Mouse (Mus musculus) heart, postnatal 25 days (tissue): Measurements from ENCODE around the gene Sin3a. TPM values are rescaled to one million over a fixed set of nuclear protein-coding genes. Genes with fewer than 3 reads are reported as not detected.

Experiments
- DNase-seq: peaks from one replicate; pipeline ENCODE4 v3.0.0; 2022; ENCODE audit warnings: low spot score
- intact Hi-C: fragments of 180-260 bp; cut with DNase I; formaldehyde crosslinking; loops from one replicate; pipeline ENCODE4 v1.15.1; 2025
- total RNA-seq, 2 experiments: library from RNA; stranded (reverse); gene quantifications; 2 replicates each; pipeline ENCODE4 v1.2.3; 2021

Gene Sin3a
- total RNA-seq, 2 experiments from 2014 or later, result 27.0 to 31.7 TPM

DNA sequence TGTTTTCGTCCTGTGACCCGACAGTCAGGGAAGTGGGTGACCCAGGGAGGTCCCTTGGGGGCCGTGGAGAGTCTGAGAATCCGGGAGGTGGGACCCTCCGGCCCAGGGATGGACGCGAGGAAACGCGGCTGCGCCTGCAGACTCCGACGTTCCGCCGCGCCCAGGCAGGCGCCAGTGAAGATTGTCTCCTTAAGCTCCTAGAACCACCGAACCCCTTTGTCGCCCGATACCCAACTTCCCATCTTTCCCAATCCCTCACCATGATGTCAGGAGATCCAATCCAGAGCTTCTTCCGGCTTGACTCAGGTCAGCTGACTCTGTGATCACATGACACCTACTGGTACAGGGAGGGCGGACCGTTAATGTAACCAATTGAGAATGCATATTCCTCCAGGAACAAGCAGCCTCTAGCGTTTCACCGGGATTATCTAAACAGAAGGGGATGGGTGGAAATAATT, 86.2 kb downstream of the Sin3a start, which contains the start of gene Commd4:
Commd4 (minus strand) TSS at position 319 of the 458 bp plus-strand sequence.
- intact Hi-C loops, result no loop called here
- DNase-seq, result peak; percentile 82

DNA sequence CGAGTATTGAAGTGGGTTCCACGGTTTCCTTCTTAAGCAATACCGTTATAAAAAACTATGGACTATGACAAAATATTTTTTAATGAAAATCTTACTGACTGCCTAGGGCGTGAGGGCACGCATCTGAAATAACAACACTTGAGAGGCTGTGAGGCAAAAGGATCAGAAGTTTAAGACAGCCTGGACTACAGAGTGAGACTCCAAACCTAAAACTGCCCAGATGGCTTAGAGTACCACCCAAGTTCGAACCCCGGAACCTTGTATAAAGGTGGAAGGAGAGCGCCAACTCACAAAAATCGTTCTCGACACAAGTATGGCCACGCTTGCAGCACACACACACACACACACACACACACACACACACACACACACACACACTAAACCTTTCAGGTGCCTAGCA, 86.7 kb downstream of the Sin3a start:
- intact Hi-C loops, result no loop called here
- DNase-seq, result no peak

DNA sequence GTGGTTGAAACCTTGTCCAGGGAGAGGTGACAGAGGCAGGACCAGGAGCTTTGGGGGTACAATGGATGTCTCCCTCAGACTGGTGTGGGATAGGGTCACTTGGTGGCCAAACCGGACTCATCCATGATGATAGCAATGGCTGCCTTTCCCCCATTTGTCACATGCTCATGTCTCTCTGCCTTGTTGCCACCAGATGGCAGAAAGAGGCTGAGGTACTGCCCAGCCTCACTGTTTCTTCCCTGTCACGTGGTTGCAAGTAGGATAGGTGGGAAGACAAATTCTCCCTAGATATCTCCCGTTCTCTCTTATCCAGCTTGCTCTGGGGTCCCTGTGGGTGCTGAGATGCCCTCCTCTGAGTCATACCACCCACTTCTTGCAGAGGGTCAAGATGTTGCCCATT, 90.7 kb downstream of the Sin3a start:
- intact Hi-C loops, result no loop called here
- DNase-seq, result no peak

DNA sequence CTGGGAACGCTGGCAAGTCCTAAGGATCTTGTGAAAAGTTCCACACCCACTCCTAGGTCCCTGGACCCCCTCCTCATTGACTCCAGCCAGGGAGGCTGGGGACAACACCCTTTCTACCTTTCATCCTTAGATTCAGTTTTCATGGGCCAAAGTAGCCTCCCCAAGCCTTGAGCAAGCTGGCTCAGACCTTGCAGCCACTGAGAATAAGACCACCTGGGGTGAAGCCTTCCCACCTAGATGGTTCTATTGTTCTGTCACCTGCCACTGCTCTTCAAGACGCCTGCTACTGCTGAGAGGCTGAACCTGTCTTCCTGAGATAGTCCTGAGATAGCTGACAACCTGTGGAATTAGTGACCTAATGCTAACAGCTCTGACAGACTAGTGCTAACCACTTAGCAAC, 91.3 kb downstream of the Sin3a start:
- DNase-seq, result no peak
- intact Hi-C loops, result no loop called here

DNA sequence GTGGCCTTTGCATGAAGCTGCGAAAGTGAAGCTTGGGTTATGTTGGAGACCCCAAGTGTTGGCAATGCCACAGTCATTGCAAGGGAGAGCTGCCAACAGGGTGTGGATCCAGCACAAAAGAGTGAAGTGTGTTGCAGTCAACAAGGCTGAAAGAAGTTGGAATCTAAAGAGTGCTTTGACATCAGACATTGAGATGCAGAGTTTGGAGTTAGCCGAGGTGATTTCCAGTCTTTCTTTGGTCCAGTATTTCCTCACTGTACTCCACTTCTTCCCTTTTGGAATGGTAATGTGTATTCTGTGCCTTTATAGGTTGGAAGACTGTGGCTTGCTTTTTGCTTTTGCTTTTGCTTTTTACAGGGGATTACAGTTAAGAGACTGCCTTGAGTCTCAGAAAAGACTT, 94.3 kb downstream of the Sin3a start:
- intact Hi-C loops, result no loop called here
- no peak for DNase-seq

GRCm38 (mm10) chr9:57168411-57168810, 96.6 kb downstream of the Sin3a start:
- intact Hi-C loops, result no loop called here
- no peak for DNase-seq

Other genes with a start within 250 kb of the Sin3a start
- not detected for gene Odf3l1, start 207.4 kb upstream of the Sin3a start, total RNA-seq
- 10 to 100 TPM; 15.2 to 20.4 TPM for gene Cspg4, start 207.0 kb upstream of the Sin3a start, total RNA-seq
- 10 to 100 TPM in 1 of 2 experiments, 1 to 10 TPM in 1; 8.9 to 12.5 TPM for gene Snx33, start 143.7 kb upstream of the Sin3a start, total RNA-seq
- gene Imp3, start 134.6 kb upstream of the Sin3a start, total RNA-seq, result 10 to 100 TPM; 53.2 to 54.8 TPM
- gene Snupn, start 121.2 kb upstream of the Sin3a start, total RNA-seq, result 10 to 100 TPM in 1 of 2 experiments, 1 to 10 TPM in 1; 9.9 to 10.1 TPM
- 10 to 100 TPM; 10.0 to 10.7 TPM for gene Ptpn9, start 77.1 kb upstream of the Sin3a start, total RNA-seq
- 10 to 100 TPM; 43.7 to 46.0 TPM for gene Man2c1, start 58.6 kb downstream of the Sin3a start, total RNA-seq
- gene Neil1, start 76.3 kb downstream of the Sin3a start, total RNA-seq, result 1 to 10 TPM; 5.4 to 6.0 TPM
- 10 to 100 TPM; 26.4 to 28.8 TPM for gene Commd4, start 86.3 kb downstream of the Sin3a start, total RNA-seq
- gene Trcg1, start 164.5 kb downstream of the Sin3a start, total RNA-seq, result not detected
- 10 to 100 TPM; 11.0 to 11.5 TPM for gene 1700017B05Rik, start 190.6 kb downstream of the Sin3a start, total RNA-seq